Mouse (Mus musculus): ENCODE measurements around the gene Dock4. TPM values are rescaled to one million over a fixed set of nuclear protein-coding genes. Genes with fewer than 3 reads are reported as not detected.

Gene Dock4
- total RNA-seq, 2 experiments from 2014 or later: 13.5 to 18.0 TPM

GRCm38 (mm10) chr12:40767258-40767816 is 321.6 kb downstream of the Dock4 start:
- no peak for DNase-seq

- no peak for DNase-seq
Measured at GRCm38 (mm10) chr12:40773091-40773490, 327.3 kb downstream of the Dock4 start.

- DNase-seq: no peak
Measured at GRCm38 (mm10) chr12:40781554-40781953, 335.8 kb downstream of the Dock4 start.

- DNase-seq: no peak
Measured at GRCm38 (mm10) chr12:40788621-40789111, 342.9 kb downstream of the Dock4 start.

GRCm38 (mm10) chr12:40789379-40790361 is 343.9 kb downstream of the Dock4 start:
- no peak for DNase-seq

GRCm38 (mm10) chr12:40791221-40791620 is 345.5 kb downstream of the Dock4 start:
- DNase-seq: no peak

GRCm38 (mm10) chr12:40792184-40792650 is 346.5 kb downstream of the Dock4 start:
- no peak for DNase-seq

GRCm38 (mm10) chr12:40794066-40794465 is 348.3 kb downstream of the Dock4 start:
- DNase-seq: no peak

- DNase-seq: no peak
Measured at GRCm38 (mm10) chr12:40794756-40795155, 349.0 kb downstream of the Dock4 start.

GRCm38 (mm10) chr12:40795768-40796167 is 350.0 kb downstream of the Dock4 start:
- no peak for DNase-seq

- no peak for DNase-seq
Measured at GRCm38 (mm10) chr12:40796813-40797491, 351.2 kb downstream of the Dock4 start.

- no peak for DNase-seq
Measured at GRCm38 (mm10) chr12:40797561-40798343, 352.0 kb downstream of the Dock4 start.

GRCm38 (mm10) chr12:40798344-40799017 is 352.7 kb downstream of the Dock4 start:
- DNase-seq: no peak

GRCm38 (mm10) chr12:40801456-40801855 is 355.7 kb downstream of the Dock4 start:
- DNase-seq: no peak

- DNase-seq: no peak
Measured at GRCm38 (mm10) chr12:40805257-40805656, 359.5 kb downstream of the Dock4 start.

- DNase-seq: no peak
Measured at GRCm38 (mm10) chr12:40807916-40808315, 362.2 kb downstream of the Dock4 start.

- DNase-seq: no peak
Measured at GRCm38 (mm10) chr12:40813474-40813873, 367.7 kb downstream of the Dock4 start.

- no peak for DNase-seq
Measured at GRCm38 (mm10) chr12:40814659-40815363, 369.1 kb downstream of the Dock4 start.

GRCm38 (mm10) chr12:40818046-40818708 is 372.4 kb downstream of the Dock4 start:
- DNase-seq: peak in 1 of 2 experiments; percentile 3

- DNase-seq: no peak
Measured at GRCm38 (mm10) chr12:40823631-40824030, 377.9 kb downstream of the Dock4 start.
